Mouse (Mus musculus): Measurements from ENCODE around the gene Ccdc38. TPM values are rescaled to one million over a fixed set of nuclear protein-coding genes. Genes with fewer than 3 reads are reported as not detected.

Gene Ccdc38
- 0.24 and 0.55 TPM in 2 replicates for total RNA-seq (2017)

DNA sequence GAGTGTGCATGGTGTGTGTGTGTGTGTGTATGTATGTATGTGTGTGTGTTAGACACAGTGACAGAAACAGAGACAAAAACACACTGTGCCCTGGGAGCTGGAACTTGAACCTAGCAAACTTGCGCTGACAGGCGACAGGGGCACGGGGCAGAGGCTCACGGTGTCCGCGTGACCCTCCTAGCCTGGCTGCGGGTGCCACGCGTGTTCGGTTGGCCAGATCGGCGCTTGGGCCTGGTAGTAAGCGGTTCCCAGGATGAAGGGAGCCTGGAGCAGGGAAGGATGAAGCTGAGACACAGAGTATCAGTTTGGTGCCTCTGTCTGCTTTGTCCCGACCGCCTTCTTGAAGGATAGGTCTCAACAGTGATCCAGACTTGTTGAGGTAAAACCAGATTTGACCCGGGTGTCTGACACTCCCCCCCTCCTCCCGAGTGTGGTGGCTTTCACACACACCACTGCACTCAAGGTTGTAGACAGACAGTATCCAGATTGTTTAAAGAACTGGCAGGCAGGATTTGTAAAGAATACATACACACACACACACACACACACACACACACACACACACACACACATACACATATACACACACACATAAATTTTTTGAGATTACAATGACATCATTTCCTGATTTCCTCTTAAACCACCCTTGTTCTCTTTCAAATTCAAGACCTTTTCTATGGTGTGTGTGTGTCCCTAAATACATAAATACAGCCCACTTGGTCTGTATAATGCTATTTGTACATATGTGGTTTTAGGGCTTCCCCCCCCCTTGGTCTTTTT is at the start of gene Ccdc38:
Gene Ccdc38, plus strand, starts transcription at position 202 of the 780 bp plus-strand sequence.
- peak; percentile 13; the same call in 1 of the 2 replicates for ATAC-seq (replicated peaks; ENCODE audit: low read depth, poor library complexity, severe bottlenecking)

- ATAC-seq (replicated peaks; ENCODE audit: low read depth, poor library complexity, severe bottlenecking) = peak; percentile 45; the same call in 1 of the 2 replicates
Observed at GRCm38 (mm10) chr10:93500864-93501263, 39.6 kb upstream of the Ccdc38 start.

DNA sequence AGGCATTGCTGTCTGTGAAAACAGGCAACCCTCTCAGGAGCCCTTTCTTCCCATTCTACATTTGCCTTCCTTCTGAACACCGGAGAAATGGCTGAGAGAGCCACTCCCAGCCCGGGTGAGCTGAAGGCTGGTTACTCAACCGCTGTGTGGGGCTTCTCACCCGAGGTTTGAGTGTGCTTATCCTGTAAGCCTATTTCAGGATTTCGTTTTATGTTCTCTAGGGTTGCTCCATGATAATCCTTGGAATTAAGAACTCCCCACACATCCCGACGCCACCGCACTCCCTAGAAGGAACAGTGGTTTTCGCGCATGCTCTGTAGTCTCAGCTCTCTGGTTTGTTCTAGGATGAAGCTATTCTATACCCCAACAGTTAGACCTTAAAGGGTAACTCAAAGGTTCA is 39.1 kb upstream of the Ccdc38 start:
- ATAC-seq (replicated peaks; ENCODE audit: low read depth, poor library complexity, severe bottlenecking) = no peak

GRCm38 (mm10) chr10:93508383-93508970 is 32.0 kb upstream of the Ccdc38 start:
- ATAC-seq (replicated peaks; ENCODE audit: low read depth, poor library complexity, severe bottlenecking) = no peak

- no peak for ATAC-seq (replicated peaks; ENCODE audit: low read depth, poor library complexity, severe bottlenecking)
Observed at GRCm38 (mm10) chr10:93509532-93510153, 30.8 kb upstream of the Ccdc38 start.

DNA sequence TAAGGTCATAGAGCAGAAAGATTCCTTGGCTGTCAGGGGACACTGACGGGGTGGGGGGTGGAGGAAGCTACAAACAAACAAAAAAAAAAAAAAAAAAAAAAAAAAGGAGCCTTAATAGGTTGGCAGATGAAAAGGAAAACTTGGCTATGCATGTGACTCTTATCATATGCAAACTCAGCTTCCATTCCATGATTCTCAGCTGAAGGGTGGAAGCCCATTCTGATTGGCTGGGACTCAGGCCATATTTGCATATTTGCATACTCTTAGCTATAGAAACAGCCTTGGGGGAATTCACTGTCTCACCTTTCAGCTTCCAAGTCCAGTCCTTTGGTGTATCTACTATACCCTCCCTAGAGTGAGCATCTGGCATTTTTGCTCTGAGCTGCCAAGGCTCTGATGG is 25.0 kb upstream of the Ccdc38 start:
- 0 out of 2 replicates have a peak, but pooled peaks have one; percentile 50 for ATAC-seq (replicated peaks; ENCODE audit: low read depth, poor library complexity, severe bottlenecking)

DNA sequence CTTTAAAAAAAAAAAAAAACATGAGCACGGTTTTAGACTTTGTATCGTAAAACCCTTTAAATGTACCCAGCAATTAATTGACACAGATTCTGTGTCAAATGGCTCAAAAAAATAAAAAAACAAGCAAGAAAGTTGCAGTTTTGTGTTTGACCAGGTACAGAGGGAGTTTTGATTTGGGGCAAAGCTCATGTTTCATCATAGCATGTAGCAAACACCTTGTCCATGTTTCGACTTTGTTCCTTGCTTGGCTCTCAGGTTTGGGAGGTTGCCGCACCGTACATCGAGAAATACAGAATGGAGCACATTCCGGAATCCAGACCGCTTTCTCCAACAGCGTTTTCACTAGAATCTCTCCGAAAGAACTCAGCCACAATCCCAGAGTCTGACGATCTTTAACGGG is 24.5 kb upstream of the Ccdc38 start:
- ATAC-seq (replicated peaks; ENCODE audit: low read depth, poor library complexity, severe bottlenecking) = no peak

GRCm38 (mm10) chr10:93517754-93518153 is 22.7 kb upstream of the Ccdc38 start:
- ATAC-seq (replicated peaks; ENCODE audit: low read depth, poor library complexity, severe bottlenecking) = no peak

DNA sequence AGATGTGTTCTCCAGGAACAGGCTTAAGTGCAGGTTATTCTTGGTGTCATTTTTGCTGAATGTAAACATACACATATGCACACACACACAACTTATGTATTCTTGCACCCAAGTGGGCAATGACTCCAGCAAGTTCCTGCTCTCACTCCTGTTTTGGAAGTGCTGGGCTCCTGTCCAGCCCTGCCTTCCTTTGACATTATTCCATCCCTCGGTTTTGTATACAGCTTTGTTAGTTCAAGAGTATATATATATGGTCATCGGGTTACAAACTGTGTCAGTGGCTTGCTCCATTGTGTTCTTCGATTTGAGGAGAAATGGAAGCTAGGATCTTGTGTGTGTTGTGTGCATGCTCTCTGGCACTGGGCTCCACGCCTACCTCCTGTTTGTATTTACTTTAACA is 22.2 kb upstream of the Ccdc38 start:
- no peak for ATAC-seq (replicated peaks; ENCODE audit: low read depth, poor library complexity, severe bottlenecking)

DNA sequence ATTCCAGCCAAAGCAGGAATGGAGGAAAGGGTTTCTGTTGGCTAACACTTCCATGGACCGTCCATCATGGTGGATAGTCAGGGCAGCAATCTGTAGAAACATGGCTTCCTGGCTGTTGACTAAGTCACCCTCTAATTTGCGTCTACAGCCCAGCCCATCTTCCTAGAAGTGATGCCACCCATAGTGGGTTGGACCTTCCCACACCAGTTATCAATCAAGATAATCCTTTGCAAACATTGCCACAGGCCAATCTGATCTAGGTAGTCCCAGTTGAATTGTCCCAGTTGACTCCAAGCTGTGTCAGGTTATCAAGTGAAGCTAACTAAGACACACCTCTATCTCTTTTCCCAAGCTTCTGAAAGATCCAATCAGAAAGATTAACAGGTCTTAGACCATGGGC is 21.8 kb upstream of the Ccdc38 start:
- no peak for ATAC-seq (replicated peaks; ENCODE audit: low read depth, poor library complexity, severe bottlenecking)

DNA sequence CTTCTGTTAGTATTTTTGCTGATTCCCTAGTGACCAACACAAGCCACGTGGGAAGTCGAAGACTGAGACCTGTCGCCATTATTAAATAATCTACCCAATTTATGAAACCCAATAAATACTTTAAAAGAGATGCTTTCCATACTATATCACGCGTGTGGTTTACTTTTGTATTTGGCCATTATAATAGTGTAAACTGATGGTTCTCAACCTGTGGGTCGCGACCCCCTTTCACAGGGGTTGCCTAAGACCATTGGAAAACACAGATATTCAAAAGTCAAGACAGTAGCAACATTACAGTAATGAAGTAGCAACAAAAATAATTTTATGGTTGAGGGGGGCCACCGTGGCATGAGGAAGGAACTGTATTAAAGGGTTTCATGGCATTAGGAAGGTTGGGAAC is 21.3 kb upstream of the Ccdc38 start:
- ATAC-seq (replicated peaks; ENCODE audit: low read depth, poor library complexity, severe bottlenecking) = no peak

DNA sequence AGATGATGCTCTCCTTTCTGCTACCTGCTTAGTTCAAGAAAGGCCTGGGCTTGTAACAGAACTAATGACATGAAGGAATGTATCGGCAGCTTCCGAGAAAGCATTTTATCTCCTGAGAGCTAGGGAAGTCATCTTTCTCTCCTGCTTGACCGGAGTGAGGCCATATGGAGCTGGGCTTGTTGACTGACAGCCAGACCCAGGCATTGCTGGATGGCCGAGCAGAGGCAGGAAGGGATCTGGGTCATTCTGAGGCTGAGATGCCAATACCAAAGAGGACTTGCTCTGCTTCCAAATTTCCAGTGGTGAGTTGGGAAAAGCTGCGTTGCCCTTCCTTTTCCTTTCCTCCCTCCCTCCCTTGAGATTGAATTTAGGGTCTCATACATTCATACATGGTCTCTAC is 20.7 kb upstream of the Ccdc38 start:
- no peak for ATAC-seq (replicated peaks; ENCODE audit: low read depth, poor library complexity, severe bottlenecking)

- ATAC-seq (replicated peaks; ENCODE audit: low read depth, poor library complexity, severe bottlenecking) = peak; percentile 79
Observed at GRCm38 (mm10) chr10:93520994-93521393, 19.4 kb upstream of the Ccdc38 start.

GRCm38 (mm10) chr10:93525329-93525728 is 15.1 kb upstream of the Ccdc38 start:
- ATAC-seq (replicated peaks; ENCODE audit: low read depth, poor library complexity, severe bottlenecking) = no peak

GRCm38 (mm10) chr10:93538287-93538686 is 2.1 kb upstream of the Ccdc38 start:
- no peak for ATAC-seq (replicated peaks; ENCODE audit: low read depth, poor library complexity, severe bottlenecking)

GRCm38 (mm10) chr10:93538818-93539217 is 1.6 kb upstream of the Ccdc38 start:
- ATAC-seq (replicated peaks; ENCODE audit: low read depth, poor library complexity, severe bottlenecking) = no peak

DNA sequence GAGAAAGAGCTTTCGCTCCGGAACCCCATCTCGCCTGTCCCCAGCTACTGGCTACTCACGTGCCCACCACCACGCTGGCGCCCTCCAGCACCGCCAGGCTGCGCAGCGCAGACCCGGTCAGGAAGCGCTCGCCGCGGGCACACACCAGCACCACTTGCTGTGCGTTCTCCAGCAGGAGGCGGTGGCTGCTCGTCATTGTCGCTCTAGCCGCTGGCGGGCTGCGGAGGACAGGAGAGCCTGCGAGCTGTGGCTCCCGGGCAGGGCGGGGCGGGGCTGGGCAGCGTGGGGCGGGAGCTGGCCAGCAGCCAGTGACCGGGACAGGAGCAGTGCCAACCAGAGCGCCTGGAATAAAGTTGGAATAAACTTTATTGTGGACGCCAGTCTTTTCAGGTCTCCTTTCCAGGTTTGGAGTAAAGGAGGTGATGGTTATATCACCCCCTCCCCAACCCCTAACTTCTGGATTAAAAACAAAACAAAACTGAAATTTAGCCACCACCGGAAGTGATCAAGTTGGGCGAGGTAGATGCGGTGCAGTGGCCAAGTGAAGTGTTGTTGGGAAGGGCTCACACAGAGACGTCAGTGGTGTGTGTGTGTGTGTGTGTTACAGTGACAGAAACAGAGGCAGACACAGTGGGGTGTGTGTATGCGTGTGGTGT is 529 bp upstream of the Ccdc38 start, which contains the start of gene Amdhd1:
Gene Amdhd1, minus strand, starts transcription at position 259 of the 656 bp plus-strand sequence.
- ATAC-seq (replicated peaks; ENCODE audit: low read depth, poor library complexity, severe bottlenecking) = peak; percentile 94

DNA sequence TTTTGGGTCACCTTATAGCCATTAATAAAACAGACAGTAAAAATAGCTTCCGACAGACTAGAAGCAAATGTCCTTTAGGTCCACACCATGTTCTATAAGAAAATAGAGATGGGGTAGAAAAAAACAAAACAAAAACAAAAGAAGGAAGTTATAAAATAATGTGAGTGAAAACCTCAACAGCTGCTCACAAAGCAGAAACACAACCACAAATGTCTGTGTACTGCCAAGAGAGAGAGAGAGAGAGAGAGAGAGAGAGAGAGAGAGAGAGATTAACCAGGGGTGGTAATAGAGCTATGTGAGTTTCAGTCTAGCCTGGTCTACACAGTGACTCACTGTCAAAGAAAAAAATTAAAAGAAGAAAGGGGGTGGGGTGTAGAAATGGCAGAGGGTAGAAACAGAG is 1.2 kb downstream of the Ccdc38 start:
- ATAC-seq (replicated peaks; ENCODE audit: low read depth, poor library complexity, severe bottlenecking) = peak; percentile 45

GRCm38 (mm10) chr10:93542356-93542755 is 1.9 kb downstream of the Ccdc38 start:
- ATAC-seq (replicated peaks; ENCODE audit: low read depth, poor library complexity, severe bottlenecking) = no peak

GRCm38 (mm10) chr10:93543176-93543575 is 2.7 kb downstream of the Ccdc38 start:
- ATAC-seq (replicated peaks; ENCODE audit: low read depth, poor library complexity, severe bottlenecking) = no peak

DNA sequence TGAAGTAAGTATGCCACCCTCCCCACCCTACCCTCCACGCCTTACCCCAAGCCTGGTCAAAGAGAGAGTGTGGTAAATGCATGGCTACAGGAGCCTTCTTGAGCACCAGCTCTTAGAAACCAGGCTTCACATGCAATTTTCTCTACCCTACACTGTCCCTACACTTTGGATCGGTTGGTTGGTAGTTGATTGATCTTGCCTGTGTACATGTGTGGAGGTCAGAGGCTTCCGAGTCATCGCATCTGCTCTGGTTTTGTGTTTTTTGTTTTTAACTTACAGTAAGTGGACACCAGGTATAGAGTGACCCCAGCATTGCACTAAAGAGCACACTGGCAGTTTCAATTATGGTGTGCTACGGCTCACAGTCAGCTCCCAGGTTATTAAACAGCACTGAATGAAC is 3.7 kb downstream of the Ccdc38 start:
- no peak for ATAC-seq (replicated peaks; ENCODE audit: low read depth, poor library complexity, severe bottlenecking)
